Mouse (Mus musculus): ENCODE data around the gene H2-Oa.
A peak's percentile ranks its signal among the peaks of the same experiment; 100 is the strongest.

H2-Oa gene

GRCm38 (mm10) chr17:34092197-34092875 lies at the start of gene H2-Oa:
Gene H2-Oa, plus strand, starts transcription at chr17:34092340.
- no peak for DNase-seq (ENCODE audit: low read depth, low spot score)

- DNase-seq (ENCODE audit: low read depth, low spot score), result no peak
Measured at GRCm38 (mm10) chr17:34045941-34046340, 46.2 kb upstream of the H2-Oa start.

GRCm38 (mm10) chr17:34047404-34048050 lies 44.6 kb upstream of the H2-Oa start:
- no peak for DNase-seq (ENCODE audit: low read depth, low spot score)

GRCm38 (mm10) chr17:34057224-34057623 lies 34.9 kb upstream of the H2-Oa start:
- no peak for DNase-seq (ENCODE audit: low read depth, low spot score)

GRCm38 (mm10) chr17:34068864-34069263 lies 23.3 kb upstream of the H2-Oa start:
- DNase-seq (ENCODE audit: low read depth, low spot score), result no peak

- DNase-seq (ENCODE audit: low read depth, low spot score), result no peak
Measured at GRCm38 (mm10) chr17:34072091-34072490, 20.0 kb upstream of the H2-Oa start.

- DNase-seq (ENCODE audit: low read depth, low spot score), result peak; percentile 40
Measured at GRCm38 (mm10) chr17:34075271-34075670, 16.9 kb upstream of the H2-Oa start.

- peak; percentile 75 for DNase-seq (ENCODE audit: low read depth, low spot score)
Measured at GRCm38 (mm10) chr17:34077549-34077948, 14.6 kb upstream of the H2-Oa start.

GRCm38 (mm10) chr17:34078148-34078547 lies 14.0 kb upstream of the H2-Oa start:
- DNase-seq (ENCODE audit: low read depth, low spot score), result no peak

- DNase-seq (ENCODE audit: low read depth, low spot score), result no peak
Measured at GRCm38 (mm10) chr17:34079002-34079401, 13.1 kb upstream of the H2-Oa start.

GRCm38 (mm10) chr17:34079621-34080020 lies 12.5 kb upstream of the H2-Oa start:
- DNase-seq (ENCODE audit: low read depth, low spot score), result peak; percentile 23

- no peak for DNase-seq (ENCODE audit: low read depth, low spot score)
Measured at GRCm38 (mm10) chr17:34083104-34083503, 9.0 kb upstream of the H2-Oa start.

- no peak for DNase-seq (ENCODE audit: low read depth, low spot score)
Measured at GRCm38 (mm10) chr17:34087386-34087785, 4.8 kb upstream of the H2-Oa start.

GRCm38 (mm10) chr17:34088124-34088523 lies 4.0 kb upstream of the H2-Oa start:
- no peak for DNase-seq (ENCODE audit: low read depth, low spot score)

- DNase-seq (ENCODE audit: low read depth, low spot score), result no peak
Measured at GRCm38 (mm10) chr17:34090923-34091322, 1.2 kb upstream of the H2-Oa start.

- peak; percentile 72 for DNase-seq (ENCODE audit: low read depth, low spot score)
Measured at GRCm38 (mm10) chr17:34093199-34093874, 1.2 kb downstream of the H2-Oa start.

GRCm38 (mm10) chr17:34094283-34095035 lies 2.3 kb downstream of the H2-Oa start:
- DNase-seq (ENCODE audit: low read depth, low spot score), result no peak

- DNase-seq (ENCODE audit: low read depth, low spot score), result no peak
Measured at GRCm38 (mm10) chr17:34096497-34097010, 4.4 kb downstream of the H2-Oa start.

GRCm38 (mm10) chr17:34097272-34097671 lies 5.1 kb downstream of the H2-Oa start:
- no peak for DNase-seq (ENCODE audit: low read depth, low spot score)

- DNase-seq (ENCODE audit: low read depth, low spot score), result no peak
Measured at GRCm38 (mm10) chr17:34098709-34099479, 6.8 kb downstream of the H2-Oa start.

GRCm38 (mm10) chr17:34099531-34099930 lies 7.4 kb downstream of the H2-Oa start:
- DNase-seq (ENCODE audit: low read depth, low spot score), result no peak
